16 mouse cellular contexts compared by ENCODE assay signal in the genomic region with DNA sequence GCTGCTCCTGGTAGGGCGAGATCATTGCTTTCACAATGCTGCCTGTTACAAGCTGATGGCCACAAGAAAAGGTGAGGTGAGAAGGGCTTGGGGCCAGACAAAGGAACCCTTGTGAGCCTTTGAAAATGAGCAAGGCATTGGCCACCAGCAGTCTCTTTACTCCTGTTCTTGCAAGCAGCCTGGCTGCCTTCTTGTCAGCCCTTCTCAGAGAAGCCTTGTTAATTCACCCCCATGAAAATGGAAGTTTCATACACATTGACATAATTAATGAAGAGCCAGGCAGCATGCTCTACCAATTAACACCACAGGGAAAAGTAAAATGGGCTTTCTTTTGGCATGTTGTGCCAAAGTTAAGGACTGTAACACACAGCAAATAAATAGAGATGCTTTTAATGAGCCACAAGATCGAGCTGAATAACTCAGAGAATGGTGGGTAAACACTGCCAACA.
DNase-seq lines count a peak whose midpoint lies in the region; ATAC-seq and TF ChIP-seq lines count a peak whose summit lies in the region.
"Had no signal": no experiment of that assay in that cellular context is flagged by ENCODE, and none has a peak within 500 bp of the region (broad histone marks: within the 10 kb centered on the region; RNA-seq: fewer than 3 reads in every experiment).

No protein-coding gene starts in this region.

- no peak for TF ChIP-seq POLR2A in lung, adult 2 months (IDR thresholded peaks at IDR 0.05; ENCODE audit: borderline replicate concordance, extremely low read depth, low read depth, low read length)

- H3K4me2 ChIP-seq in limb, embryonic 11.5 days (ENCODE audit: low read depth, severe bottlenecking) = no peak overlapping the region
- H3K4me2 ChIP-seq in forebrain, embryonic 11.5 days (ENCODE audit: low read depth, low read length, severe bottlenecking) = no peak overlapping the region
- no peak overlapping the region for H3K4me2 ChIP-seq in hindbrain, embryonic 14.5 days (replicated peaks)
- H3K4me2 ChIP-seq: heart, embryonic 13.5 days; hindbrain, embryonic 15.5 days; liver, embryonic 12.5 days had no signal

- no peak overlapping the region for H3K4me3 ChIP-seq in limb, embryonic 11.5 days (ENCODE audit: low read depth, low read length)
- no peak overlapping the region for H3K4me3 ChIP-seq in limb, embryonic 10.5 days
- no peak overlapping the region for H3K4me3 ChIP-seq in forebrain, embryonic 11.5 days (ENCODE audit: low read depth, low read length)
- no peak overlapping the region for H3K4me3 ChIP-seq in hindbrain, embryonic 14.5 days (replicated peaks; ENCODE audit: low read length)
- no peak overlapping the region for H3K4me3 ChIP-seq in lung, adult 2 months (replicated peaks; ENCODE audit: extremely low read depth, low read depth, low read length)
- H3K4me3 ChIP-seq: heart, embryonic 13.5 days; hindbrain, embryonic 15.5 days; liver, embryonic 12.5 days had no signal

- no peaks in the 10 kb centered on the region for H3K27me3 ChIP-seq in limb, embryonic 11.5 days (ENCODE audit: control insufficient read depth, insufficient read depth, low read length)
- no peaks in the 10 kb centered on the region for H3K27me3 ChIP-seq in limb, embryonic 10.5 days (ENCODE audit: low read depth, poor library complexity, severe bottlenecking)
- peaks cover 59% of the 10 kb centered on the region for H3K27me3 ChIP-seq in forebrain, embryonic 11.5 days (ENCODE audit: control insufficient read depth, insufficient read depth, low read length)
- no peaks in the 10 kb centered on the region for H3K27me3 ChIP-seq in hindbrain, embryonic 14.5 days (ENCODE audit: control insufficient read depth, insufficient read depth, low read length)
- H3K27me3 ChIP-seq: liver, embryonic 12.5 days had no signal

- H3K36me3 ChIP-seq in limb, embryonic 11.5 days (ENCODE audit: control insufficient read depth, insufficient read depth, low read length) = no peaks in the 10 kb centered on the region
- no peaks in the 10 kb centered on the region for H3K36me3 ChIP-seq in limb, embryonic 10.5 days
- no peaks in the 10 kb centered on the region for H3K36me3 ChIP-seq in forebrain, embryonic 11.5 days (ENCODE audit: control insufficient read depth, insufficient read depth, low read length)
- no peaks in the 10 kb centered on the region for H3K36me3 ChIP-seq in hindbrain, embryonic 14.5 days (replicated peaks; ENCODE audit: control insufficient read depth, insufficient read depth)
- H3K36me3 ChIP-seq: G1E; heart, embryonic 13.5 days; hindbrain, embryonic 15.5 days; liver, embryonic 12.5 days had no signal

- 40% methylated on average over 2 of the region's 2 CpGs for WGBS in limb, embryonic 11.5 days
- 57% methylated on average over 2 of the region's 2 CpGs for WGBS in limb, embryonic 10.5 days
- WGBS in forebrain, embryonic 11.5 days = 15% methylated on average over 2 of the region's 2 CpGs
- 25% methylated on average over 2 of the region's 2 CpGs for WGBS in hindbrain, embryonic 14.5 days
- 36% methylated on average over 2 of the region's 2 CpGs for WGBS in lung, adult 2 months

- 0 out of 2 replicates have a peak overlapping the region, but pooled peaks have one; percentile 21 for H3K27ac ChIP-seq in limb, embryonic 11.5 days (replicated peaks; ENCODE audit: low read depth, low read length)
- H3K27ac ChIP-seq in limb, embryonic 10.5 days = no peak overlapping the region
- no peak overlapping the region for H3K27ac ChIP-seq in forebrain, embryonic 11.5 days (ENCODE audit: low read depth, low read length)
- peak overlapping the region; percentile 1; the same call in 1 of the 2 replicates for H3K27ac ChIP-seq in hindbrain, embryonic 14.5 days
- H3K27ac ChIP-seq: heart, embryonic 13.5 days; hindbrain, embryonic 15.5 days; liver, embryonic 12.5 days had no signal

- H3K9me3 ChIP-seq in limb, embryonic 11.5 days (ENCODE audit: control insufficient read depth, low read length) = no peaks in the 10 kb centered on the region
- no peaks in the 10 kb centered on the region for H3K9me3 ChIP-seq in limb, embryonic 10.5 days (replicated peaks)
- no peaks in the 10 kb centered on the region for H3K9me3 ChIP-seq in forebrain, embryonic 11.5 days (ENCODE audit: control insufficient read depth, low read length)
- no peaks in the 10 kb centered on the region for H3K9me3 ChIP-seq in hindbrain, embryonic 14.5 days (ENCODE audit: control insufficient read depth, low read length)
- H3K9me3 ChIP-seq: hindbrain, embryonic 15.5 days; liver, embryonic 12.5 days had no signal

- no peak overlapping the region for H3K9ac ChIP-seq in limb, embryonic 11.5 days (ENCODE audit: low read length)
- no peak overlapping the region for H3K9ac ChIP-seq in forebrain, embryonic 11.5 days (ENCODE audit: low read length)
- no peak overlapping the region for H3K9ac ChIP-seq in hindbrain, embryonic 14.5 days
- H3K9ac ChIP-seq: heart, embryonic 13.5 days; hindbrain, embryonic 15.5 days; liver, embryonic 12.5 days had no signal

- DNase-seq in limb, embryonic 11.5 days (ENCODE audit: low spot score) = peak; percentile 24
- no peak for DNase-seq in limb, embryonic 10.5 days (ENCODE audit: low spot score)
- DNase-seq in brain, embryonic 18.5 days (ENCODE audit: low read depth, low spot score) = peak; percentile 36
- DNase-seq in forebrain, embryonic 11.5 days (ENCODE audit: low spot score) = peak; percentile 67
- DNase-seq in hindbrain, embryonic 14.5 days (ENCODE audit: low spot score) = no peak
- no peak for DNase-seq in kidney, adult 18-20 months
- DNase-seq in lung, adult 2 months = no peak
- DNase-seq: adrenal gland, postnatal 36 days; gastrocnemius, postnatal 10 days; kidney, adult 8-10 months; lung, postnatal 10 days; spleen, adult 18-20 months had no signal

- TF ChIP-seq CTCF in lung, adult 2 months (IDR thresholded peaks at IDR 0.05; ENCODE audit: insufficient read depth, low read length) = no peak

- ATAC-seq in limb, embryonic 11.5 days (ENCODE audit: insufficient number of reproducible peaks, low FRiP score, low TSS enrichment, low read depth) = no peak
- ATAC-seq in forebrain, embryonic 11.5 days (replicated peaks; ENCODE audit: low FRiP score) = peak; percentile 76
- no peak for ATAC-seq in hindbrain, embryonic 14.5 days (ENCODE audit: low FRiP score)
- ATAC-seq: liver, embryonic 12.5 days had no signal

- H3K4me1 ChIP-seq in limb, embryonic 11.5 days (ENCODE audit: control insufficient read depth, insufficient read depth, low read length) = no peaks in the 10 kb centered on the region
- H3K4me1 ChIP-seq in limb, embryonic 10.5 days = peaks cover 8% of the 10 kb centered on the region
- peaks cover 10% of the 10 kb centered on the region; the same call in 1 of the 2 replicates for H3K4me1 ChIP-seq in forebrain, embryonic 11.5 days (replicated peaks; ENCODE audit: control insufficient read depth, insufficient read depth, low read length)
- H3K4me1 ChIP-seq in hindbrain, embryonic 14.5 days (replicated peaks; ENCODE audit: control insufficient read depth, insufficient read depth, low read length) = peaks cover 22% of the 10 kb centered on the region; the same call in 1 of the 2 replicates
- no peaks in the 10 kb centered on the region for H3K4me1 ChIP-seq in lung, adult 2 months (ENCODE audit: control insufficient read depth, insufficient read depth, low read length)
- H3K4me1 ChIP-seq: liver, embryonic 12.5 days had no signal

Comparison
In these comparisons a context has a peak if more than half of its experiments do, and no peak if none do; other contexts are left out.
1. DNase-seq: peak in limb, embryonic 11.5 days (single experiment), brain, embryonic 18.5 days (single experiment) and forebrain, embryonic 11.5 days (single experiment); none in limb, embryonic 10.5 days (single experiment), hindbrain, embryonic 14.5 days (single experiment), kidney, adult 18-20 months (single experiment) and lung, adult 2 months (single experiment).
2. H3K27ac ChIP-seq: peak in limb, embryonic 11.5 days (single experiment) and hindbrain, embryonic 14.5 days (single experiment); none in limb, embryonic 10.5 days (single experiment) and forebrain, embryonic 11.5 days (single experiment).